Mouse (Mus musculus) thymus, adult 2 months (tissue): ENCODE data around the gene Nhsl1.

ENCODE experiments used
- CTCF ChIP-seq: fragments of 200-500 bp; IDR thresholded peaks from 2 replicates; pipeline ENCODE4 v1.5.1; 2012; ENCODE audit warnings: mild to moderate bottlenecking, control low read depth, low read length, moderate library complexity, borderline replicate concordance; ENCODE audit not compliant: control insufficient read depth, poor library complexity, insufficient read depth; ENCODE audit errors: extremely low read depth
- POLR2A ChIP-seq: fragments of 200-500 bp; IDR thresholded peaks from 2 replicates; pipeline ENCODE4 v1.6.1; 2012; ENCODE audit warnings: mild to moderate bottlenecking, low read length, control low read depth, moderate library complexity; ENCODE audit not compliant: control insufficient read depth, poor library complexity, insufficient read depth; ENCODE audit errors: extremely low read depth

- TF ChIP-seq POLR2A (no peak), CTCF (no peak)
These were observed 18.9 kb downstream of the Nhsl1 start for GRCm38 (mm10) chr10:18337725-18338124.
